Mouse (Mus musculus): ENCODE measurements around the gene Fam241a.

- TF ChIP-seq CTCF (IDR thresholded peaks at IDR 0.05; ENCODE audit: control insufficient read depth, insufficient read depth, insufficient replicate concordance, low read depth, low read length) (no peak), POLR2A (IDR thresholded peaks at IDR 0.05; ENCODE audit: control insufficient read depth, low read depth, low read length) (no peak)
Observed at GRCm38 (mm10) chr3:127868046-127868758, 27.9 kb downstream of the Fam241a start.

Measured in testis, adult 2 months (tissue).